Mouse (Mus musculus) cerebral cortex, adult 2 months (tissue): Measurements from ENCODE around the gene Unk.

Source experiments
- WGBS: fragments of 180-500 bp; shearing (Covaris S2); methylation state at CpG from one replicate; pipeline ENCODE4 v1.1.7; 2018; 5-methylcytosine and 5-hydroxymethylcytosine counted together

Gene Unk

DNA sequence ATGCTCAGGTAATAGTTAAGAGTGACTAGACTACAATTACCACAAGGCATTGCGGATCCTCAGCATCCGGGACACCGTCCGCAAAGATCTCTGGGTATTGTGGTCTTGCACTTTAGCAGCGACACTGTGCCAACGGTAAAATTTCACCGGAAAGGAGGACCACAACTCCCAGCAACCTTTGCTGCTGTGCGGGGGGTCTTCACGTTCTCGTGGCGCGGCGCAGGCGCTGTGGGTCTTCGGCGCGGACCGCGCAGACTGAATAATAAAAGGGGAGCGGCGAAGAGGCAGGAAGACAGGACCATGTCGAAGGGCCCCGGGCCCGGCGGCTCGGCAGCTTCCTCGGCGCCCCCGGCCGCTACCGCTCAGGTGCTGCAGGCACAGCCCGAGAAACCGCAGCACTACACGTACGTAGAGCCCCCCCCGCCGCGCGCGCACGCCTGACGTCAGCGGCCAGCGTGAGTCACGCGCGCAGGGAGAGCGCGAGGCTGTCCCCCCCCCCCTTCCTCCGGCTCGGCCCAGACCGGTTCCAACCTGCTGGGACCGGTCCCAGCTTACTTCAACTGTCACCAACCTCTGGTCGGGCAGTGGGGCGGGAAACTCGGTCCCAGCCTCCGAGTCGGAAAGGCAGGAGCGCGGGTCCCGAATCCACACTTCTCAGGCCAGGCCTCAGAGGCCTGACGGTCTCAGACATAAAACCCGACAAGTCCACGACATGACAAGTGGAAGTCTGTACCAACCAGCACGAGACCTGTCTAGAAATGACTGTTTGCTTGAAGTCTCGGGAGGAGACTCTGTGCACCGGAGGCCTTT lies at the start of gene Unk:
Gene Unk (plus strand): TSS at position 235 of the 810 bp plus-strand sequence.
- WGBS: under 1% methylated on average over 65 of the region's 67 CpGs

DNA sequence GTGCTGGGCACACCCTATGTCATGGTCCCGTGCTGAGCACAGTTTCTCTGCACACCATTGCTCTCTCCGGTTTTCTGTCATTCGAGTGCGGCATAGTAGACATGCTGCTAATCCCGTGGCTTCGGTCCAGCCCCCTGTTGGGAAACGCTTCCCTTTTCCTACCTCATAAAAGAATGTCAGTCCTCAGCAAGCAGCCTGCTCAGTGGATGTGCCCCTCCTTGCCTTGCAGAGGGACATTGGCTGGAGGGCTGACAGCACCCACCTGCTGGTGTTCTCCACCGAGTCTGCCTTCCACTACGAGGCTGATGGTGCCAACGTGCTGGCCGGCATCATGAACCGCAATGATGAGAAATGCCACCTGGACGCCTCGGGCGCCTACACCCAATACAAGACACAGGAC lies 47.6 kb upstream of the Unk start:
- 83% methylated on average over 15 of the region's 15 CpGs for WGBS

DNA sequence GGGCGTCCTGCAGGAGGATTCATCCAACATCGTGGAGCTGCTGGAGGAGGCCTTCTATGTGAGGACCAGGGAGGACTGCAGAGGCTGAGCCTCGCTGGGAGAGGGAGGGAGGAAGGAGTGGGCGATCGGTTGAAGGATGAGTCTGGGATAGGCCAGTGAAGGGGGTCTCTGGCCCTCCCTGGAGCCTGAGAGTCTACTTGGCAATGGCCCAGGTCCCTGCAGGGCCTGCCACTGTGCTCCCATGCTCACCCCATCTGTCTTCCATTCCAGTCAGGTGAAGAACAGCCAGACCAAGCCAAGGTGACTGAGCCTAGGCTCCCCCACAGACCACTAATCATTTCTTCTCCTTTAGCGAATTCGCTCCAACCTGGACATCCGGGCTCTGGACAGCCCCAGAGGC lies 46.8 kb upstream of the Unk start:
- 89% methylated on average over 8 of the region's 8 CpGs for WGBS

DNA sequence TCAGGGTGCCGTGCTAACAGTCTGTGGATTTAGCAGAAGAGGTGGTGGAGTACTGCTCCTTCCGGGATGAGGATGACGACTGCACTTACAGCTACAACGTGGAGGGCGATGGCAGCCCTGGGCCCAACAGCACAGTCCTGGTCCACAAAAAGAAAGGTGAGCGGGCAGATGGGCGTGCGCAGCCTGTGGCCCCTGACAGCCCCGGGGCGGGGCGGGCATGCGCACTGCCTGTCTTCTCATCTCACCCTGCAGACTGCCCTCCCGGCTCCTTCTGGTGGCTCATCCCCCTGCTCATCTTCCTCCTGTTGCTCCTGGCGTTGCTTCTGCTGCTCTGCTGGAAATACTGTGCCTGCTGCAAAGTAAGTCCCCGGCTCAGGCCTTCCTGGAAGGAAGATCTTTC lies 40.4 kb upstream of the Unk start:
- 45% methylated on average over 15 of the region's 15 CpGs for WGBS

DNA sequence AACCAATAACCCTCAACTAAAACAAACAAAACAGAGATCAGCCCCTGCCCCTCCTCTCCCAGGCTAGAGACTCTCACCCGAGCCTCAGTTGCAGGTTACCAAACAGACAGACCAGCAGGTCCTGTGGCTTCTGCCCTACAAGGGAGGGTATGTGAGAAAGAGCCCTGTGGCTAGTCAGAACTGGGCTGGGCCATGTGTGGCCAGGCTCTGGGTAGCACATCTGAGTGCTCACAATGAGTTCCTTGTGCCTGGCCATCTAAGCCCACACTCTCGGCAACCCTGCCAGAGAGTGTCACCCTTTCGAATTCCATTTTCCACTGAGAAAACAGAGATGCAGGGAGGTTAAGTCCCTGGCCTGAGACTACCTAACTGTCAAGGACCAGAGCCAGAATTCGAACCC lies 38.0 kb upstream of the Unk start:
- 72% methylated on average over 4 of the region's 4 CpGs for WGBS

DNA sequence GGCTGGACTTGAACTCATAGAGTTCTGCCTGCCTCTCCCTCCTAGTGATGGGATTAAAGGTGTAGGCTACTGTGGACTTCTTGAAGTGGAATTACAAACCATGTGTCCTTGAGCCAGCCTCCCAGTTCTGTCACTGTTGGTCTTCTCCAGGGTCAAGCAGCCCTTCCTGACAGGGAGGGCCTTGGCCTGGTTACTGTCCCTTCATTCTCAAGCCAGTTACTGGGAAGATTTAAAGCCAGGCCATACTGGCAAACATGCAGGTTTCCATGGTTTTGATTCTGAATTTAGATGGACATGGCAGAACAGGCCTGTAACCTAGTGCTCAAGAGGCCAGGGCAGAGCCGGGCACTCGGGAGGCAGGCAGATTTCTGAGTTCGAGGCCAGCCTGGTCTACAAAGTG lies 34.9 kb upstream of the Unk start:
- WGBS: 98% methylated on average over 3 of the region's 3 CpGs

DNA sequence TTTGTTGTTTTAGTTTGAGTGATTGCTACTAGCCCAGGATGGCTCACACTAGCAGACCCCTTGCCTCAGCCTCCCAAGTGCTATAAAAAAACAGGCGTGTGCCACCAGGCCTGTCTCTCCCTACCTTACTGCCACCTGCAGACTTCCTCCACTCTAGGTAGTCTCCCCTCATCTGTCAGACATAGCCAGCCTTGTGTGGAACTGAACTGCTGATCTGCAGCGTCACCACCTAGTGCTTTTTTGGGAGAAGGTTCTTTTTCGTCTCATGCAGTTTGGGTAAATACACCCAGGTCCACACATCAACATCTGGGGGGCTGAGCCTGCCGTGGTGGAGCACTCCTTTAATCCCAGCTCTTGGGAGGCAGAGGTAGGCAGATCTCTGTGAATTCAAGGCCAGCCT lies 33.1 kb upstream of the Unk start:
- 84% methylated on average over 4 of the region's 4 CpGs for WGBS

DNA sequence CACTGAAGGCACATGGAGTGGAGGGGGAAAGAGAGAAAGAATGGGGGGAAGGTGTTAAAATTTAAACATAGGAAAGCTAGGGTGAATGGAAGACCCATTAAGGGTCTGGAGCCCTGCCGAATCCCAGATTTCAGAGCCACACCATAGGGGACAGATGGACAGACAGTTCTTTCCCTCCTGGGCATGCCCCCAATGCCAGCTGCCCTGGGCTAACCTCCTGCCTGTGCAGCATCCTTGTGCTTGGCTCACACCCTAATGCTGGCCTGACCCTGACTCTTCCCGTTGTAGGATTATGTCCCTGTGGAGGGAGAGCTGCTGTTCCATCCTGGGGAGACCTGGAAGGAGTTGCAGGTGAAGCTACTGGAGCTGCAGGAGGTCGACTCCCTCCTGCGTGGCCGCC lies 32.5 kb upstream of the Unk start:
- 75% methylated on average over 5 of the region's 5 CpGs for WGBS

DNA sequence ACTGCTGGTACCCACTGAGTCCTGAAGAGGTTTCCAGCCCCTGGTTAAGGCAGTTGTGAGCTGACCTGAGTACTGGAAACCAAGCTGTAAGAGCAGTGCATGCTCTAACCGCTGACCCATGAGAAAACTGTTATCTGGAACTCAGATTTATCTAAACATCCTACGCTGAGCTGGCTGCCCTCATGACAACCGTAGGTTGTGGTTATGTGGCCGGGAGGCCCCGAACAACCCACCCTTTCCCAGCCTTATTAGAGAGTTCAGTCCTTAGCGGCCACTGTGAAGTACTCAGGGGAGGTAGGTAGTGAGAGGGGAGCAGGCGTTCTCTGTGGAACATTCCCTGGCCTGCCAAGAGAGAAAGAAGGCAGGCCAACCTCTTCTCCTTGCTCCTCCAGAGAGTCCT lies 31.1 kb upstream of the Unk start:
- WGBS: 88% methylated on average over 7 of the region's 7 CpGs

DNA sequence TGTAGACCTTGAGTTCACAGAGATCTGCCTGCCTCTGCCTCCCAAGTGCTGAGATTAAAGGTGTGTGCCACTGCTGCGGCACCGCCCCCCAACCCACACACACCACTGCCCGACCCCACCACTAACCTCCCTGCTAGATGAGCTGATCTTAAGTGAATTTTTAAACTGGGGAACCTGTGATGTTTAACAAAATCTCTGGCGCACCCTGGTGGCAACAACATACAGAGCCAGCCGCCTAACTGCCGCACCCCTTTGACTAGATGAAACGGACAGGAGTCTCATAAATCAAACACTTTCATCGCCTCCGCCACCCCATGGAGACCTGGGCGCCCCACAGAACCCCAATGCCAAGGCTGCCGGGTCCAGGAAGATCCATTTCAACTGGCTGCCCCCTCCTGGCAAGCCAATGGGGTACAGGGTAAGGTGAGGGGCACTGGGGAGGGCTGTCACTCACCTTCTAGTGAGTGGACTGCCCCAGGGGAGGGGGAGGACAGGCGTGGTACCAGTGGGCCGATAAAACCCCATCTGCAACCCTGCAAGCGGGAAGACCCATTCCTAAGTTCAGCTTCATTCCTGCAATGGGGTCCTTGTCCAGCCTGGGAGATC lies 30.5 kb upstream of the Unk start:
- 14% methylated on average over 14 of the region's 14 CpGs for WGBS

DNA sequence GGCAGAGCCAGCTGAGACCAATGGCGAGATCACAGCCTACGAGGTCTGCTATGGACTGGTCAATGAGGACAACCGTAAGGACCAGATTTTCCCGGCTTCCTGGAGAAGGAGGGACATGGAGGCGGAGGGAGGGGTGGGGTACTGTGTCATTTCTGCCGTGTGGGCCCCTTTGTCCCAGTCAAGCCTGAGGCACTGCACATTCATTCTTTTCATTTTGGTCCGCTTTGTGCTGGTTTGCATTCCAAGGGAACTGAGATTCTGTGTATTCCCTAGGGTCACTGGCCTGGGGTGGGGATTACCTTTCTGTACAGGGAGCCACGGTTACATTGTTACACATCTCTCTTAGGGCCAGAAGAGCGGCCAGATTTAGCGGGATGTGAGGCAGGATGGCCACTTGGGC lies 29.5 kb upstream of the Unk start:
- WGBS: 61% methylated on average over 10 of the region's 10 CpGs

DNA sequence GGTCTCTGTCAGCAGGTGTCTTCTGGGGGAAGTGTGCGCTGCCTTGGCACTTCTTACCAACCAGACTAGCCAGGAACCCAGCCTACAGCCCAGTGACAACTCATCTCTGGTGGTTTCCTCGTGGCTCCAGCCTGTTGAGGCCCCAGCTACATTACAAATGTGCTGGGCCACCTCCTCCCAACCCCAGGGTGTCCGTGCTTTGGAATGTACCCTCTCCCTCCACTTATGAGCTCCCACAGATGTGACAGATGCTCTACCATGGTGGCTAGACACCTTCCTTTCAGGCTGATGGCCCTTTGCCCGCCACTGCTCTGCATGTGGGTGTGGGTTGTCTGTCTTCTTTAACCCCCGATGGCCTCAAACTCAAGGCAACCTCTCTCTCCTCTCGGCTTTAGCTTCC lies 28.4 kb upstream of the Unk start:
- 71% methylated on average over 6 of the region's 6 CpGs for WGBS

DNA sequence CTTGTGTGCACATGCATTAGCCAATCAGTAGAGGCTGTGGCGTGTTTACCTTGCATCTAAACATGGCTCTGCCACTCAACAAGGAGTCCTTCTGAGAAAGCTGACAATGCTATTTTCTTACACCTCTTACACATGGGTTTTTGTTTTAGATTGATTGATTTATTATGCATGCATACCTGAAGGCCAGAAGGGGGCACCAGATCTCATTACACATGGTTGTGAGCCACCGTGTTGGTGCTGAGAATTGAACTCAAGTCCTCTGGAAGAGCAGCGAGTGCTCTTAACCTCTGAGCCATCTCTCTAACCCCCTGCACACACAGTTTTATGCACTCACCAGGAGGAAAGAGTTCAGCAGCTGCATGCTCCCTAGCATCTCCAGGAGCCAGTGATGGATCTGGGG lies 27.2 kb upstream of the Unk start:
- WGBS: 90% methylated on average over 3 of the region's 3 CpGs

DNA sequence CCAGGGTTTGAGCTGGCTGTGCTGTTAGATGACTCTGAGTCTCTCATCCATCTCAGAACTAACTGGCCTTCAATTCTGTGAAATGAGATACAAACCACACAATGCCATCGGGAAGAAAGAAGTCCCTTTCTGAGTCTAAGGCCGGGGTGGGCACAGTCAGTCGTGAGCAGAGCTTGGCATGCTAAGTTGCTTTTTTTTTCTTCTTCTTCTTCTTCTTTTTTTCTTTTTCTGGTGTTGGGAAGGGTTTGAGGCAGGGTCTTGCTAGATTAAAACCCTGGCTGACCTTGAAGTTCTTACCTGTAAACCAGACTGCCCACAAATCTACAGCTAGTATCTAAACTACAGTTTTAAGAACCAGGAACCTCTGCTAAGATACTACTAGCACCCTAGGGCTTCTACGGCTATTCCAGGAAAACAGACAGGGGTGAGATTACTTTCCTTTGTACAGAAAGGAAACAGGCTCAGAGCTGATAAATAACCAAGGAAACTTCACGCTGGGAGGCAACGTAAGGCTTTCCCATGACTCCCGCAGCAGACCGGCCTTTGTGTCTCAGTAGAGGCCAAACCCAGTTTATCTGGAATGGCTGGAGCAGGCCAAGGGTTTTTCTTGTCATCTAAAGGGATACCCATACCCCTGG lies 25.8 kb upstream of the Unk start:
- 36% methylated on average over 8 of the region's 8 CpGs for WGBS

DNA sequence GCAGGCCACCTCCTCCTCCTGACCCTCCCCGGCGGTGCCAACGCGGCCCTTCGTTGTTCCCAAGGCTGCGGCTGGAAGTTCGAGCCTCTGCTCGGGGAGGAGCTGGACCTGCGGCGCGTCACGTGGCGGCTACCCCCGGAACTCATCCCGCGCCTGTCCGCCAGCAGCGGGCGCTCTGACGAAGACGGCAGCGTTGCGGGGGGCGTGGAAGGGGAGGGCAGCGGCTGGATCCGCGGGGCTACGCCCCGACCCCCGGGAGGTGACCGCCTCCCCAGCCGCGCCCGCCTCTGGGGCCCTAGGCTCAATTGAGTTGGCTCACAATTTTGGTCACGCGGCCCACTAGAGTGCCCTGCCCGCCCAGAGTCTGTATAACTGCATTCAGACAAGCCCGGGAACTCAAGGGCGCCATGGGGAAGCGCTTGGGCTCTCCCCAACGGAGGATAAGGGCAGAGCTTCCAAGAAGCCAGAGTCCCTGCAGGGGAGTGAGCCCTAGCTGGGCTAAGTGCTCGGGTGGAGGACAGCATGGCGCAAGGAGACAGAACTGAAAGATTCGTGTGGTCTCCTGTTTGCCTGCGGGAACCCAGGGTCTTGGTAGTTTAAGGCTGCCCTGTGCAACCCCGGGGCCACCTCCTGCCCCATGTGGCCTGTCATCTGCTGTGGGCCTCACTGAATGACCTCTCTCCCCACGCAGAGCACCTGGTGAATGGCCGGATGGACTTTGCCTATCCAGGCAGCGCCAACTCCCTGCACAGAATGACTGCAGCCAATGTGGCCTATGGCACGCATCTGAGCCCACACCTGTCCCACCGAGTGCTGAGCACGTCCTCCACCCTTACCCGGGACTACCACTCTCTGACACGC lies 25.1 kb upstream of the Unk start:
- WGBS: 7% methylated on average over 54 of the region's 54 CpGs

DNA sequence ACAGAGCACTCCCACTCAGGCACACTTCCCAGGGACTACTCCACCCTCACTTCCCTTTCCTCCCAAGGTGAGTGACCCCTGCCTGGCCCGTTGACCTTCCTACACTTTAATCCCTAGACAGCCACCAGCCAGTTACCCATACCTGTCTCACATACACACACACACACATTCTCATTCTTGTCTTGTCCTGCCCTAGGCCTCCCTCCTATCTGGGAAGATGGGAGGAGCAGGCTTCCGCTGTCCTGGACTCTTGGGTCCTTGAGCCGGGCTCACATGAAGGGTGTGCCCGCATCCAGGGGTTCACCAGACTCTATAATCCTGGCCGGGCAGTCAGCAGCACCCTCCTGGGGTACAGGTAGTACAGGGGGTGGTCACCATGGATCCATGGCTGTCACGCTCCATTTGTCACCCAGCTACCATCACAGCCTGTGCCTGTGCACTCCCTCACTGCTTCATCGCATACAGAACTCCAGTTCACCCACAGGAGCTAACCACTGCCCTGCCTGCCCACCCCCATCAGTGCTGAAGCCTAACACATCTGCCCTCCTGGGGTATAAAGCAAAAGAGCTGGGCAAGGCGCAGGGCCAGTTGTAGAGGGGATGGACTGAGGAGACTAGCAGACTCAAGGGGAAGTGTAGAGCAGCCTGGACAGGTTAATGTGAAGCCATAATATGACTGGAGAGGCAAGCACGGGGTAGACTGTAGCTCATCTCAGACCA lies 24.3 kb upstream of the Unk start:
- 81% methylated on average over 9 of the region's 9 CpGs for WGBS

DNA sequence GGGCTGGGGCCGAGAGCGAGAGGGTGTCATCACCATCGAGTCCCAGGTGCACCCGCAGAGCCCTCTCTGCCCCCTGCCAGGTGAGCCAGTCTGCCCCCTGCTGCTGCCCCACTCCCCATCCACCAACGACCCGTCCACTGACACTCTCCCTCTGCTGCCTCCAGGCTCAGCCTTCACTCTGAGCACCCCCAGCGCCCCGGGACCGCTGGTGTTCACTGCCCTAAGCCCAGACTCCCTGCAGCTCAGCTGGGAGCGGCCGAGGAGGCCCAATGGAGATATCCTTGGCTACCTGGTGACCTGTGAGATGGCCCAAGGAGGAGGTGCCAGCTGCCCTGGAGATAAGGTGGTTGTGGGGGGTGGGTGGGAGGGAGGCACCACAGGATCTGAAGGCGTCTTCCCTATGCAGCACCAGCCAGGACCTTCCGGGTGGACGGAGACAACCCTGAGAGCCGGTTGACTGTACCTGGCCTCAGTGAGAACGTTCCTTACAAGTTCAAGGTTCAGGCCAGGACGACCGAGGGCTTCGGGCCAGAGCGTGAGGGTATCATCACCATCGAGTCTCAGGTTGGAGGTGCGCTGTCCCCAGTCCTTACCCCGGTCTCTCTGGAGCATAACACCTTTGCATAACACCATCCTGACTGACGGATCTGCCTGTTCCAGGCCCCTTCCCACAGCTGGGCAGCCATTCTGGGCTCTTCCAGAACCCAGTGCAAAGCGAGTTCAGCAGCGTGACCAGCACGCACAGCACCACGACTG lies 22.8 kb upstream of the Unk start:
- 93% methylated on average over 28 of the region's 28 CpGs for WGBS

DNA sequence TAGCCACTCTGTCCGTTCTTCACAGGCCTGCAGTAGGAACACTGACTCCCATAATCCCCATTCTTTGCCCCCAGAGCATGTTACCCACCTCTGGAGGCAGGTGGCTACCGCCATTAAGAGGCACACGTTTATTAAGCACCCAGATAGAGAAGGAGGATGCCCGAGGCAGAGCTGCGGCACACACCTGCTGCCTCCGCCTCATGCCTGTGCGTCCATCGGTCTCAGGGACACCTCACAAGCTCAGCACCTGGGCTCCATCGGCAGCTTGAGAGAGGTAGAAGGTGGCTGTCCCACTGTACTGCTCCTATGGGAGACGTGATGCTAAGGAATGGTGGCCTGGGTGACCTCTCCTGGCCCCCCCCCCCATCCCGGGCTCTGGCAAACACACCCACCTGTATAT lies 21.7 kb upstream of the Unk start:
- WGBS: 92% methylated on average over 11 of the region's 11 CpGs

DNA sequence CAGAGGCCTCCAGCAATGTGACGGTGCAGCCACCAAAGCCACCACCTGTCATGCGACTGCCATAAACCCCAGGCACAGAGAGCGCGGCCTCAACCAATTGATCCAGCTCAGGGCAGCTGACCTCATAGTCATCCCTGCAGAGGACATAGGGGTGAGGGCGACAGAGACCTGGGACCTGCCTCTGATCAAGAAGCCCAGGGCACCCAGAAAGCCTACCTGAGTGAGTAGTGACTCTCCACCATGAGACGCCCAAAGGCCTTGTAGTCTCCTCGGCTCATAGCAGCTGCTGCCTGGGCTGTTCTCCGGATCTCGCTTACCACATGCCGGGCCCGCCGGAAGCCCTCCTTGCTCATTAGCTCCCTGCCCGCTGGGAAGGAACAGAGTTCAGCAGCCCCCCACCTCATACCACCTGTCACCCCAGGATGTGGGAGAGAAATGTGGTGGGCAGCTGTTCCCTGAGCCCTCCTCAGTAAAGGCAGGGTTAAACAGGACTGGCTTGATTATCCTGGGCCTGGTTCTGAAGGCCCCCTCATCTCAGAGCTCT lies 21.2 kb upstream of the Unk start:
- WGBS: 94% methylated on average over 13 of the region's 13 CpGs

DNA sequence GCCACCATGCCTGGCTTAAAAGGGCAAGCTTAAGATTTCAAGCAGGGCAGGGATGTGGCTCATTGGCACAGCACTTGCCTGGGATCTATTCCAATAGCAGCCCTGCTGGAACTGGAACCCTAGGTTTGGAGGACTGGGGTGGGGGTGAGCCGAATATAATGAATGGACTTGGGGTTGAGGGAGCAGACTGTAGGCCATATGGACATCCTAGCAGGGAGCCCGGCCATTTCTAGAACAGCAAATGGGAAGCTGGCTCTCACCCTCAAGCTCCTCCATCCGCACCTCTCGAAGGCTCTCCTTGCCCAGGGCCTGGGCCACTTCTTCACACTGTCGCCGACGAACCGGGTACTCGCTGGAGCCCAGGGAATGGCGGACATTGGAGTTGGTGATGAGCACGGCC lies 20.5 kb upstream of the Unk start:
- 90% methylated on average over 11 of the region's 11 CpGs for WGBS

DNA sequence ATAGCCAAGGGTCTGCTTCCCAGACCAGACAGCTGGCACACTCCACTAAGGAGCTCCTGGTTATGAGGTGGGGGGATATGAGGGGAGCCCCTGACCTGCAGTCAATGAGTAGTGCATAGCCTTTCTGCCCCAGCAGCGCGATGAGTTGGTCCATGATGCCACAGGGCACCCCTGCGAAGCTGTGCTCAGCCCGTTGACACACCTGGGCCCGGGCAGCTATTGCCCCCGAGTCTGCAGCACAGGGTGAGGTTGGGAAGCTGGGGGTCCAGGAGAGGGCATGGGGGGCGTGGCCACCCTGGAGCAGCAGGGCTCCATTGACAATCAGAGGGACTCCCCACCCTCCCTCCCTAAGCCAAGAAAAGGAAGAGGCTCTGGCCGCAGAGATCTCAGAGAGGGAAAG lies 20.0 kb upstream of the Unk start:
- WGBS: 96% methylated on average over 8 of the region's 8 CpGs
